Mouse (Mus musculus) liver, embryonic 13.5 days (tissue): ENCODE data around the gene Retreg1. TPM values are rescaled to one million over a fixed set of nuclear protein-coding genes. Genes with fewer than 3 reads are reported as not detected.

Experiments used
- ATAC-seq: fragments of 200-750 bp; cut with Nextera tagmentation; 2 replicates; pipeline ENCODE4 v1.8.0; 2017; ENCODE audit warnings: low read depth, mild to moderate bottlenecking, moderate number of reproducible peaks, moderate library complexity
- DNase-seq: peaks from one replicate; pipeline ENCODE4 v3.0.0; 2022
- H3K27ac ChIP-seq: fragments of 300-500 bp; sonication (generic); 2 replicates; pipeline ENCODE4 v1.5.1; 2015; ENCODE audit warnings: moderate library complexity, mild to moderate bottlenecking, inconsistent platforms
- H3K27me3 ChIP-seq: fragments of 300-500 bp; sonication (generic); 2 replicates; pipeline ENCODE4 v1.6.1; 2015; ENCODE audit warnings: mild to moderate bottlenecking, inconsistent platforms
- H3K36me3 ChIP-seq: fragments of 300-500 bp; sonication (generic); 2 replicates; pipeline ENCODE4 v1.6.1; 2015; ENCODE audit warnings: mild to moderate bottlenecking, inconsistent platforms
- H3K4me1 ChIP-seq: fragments of 300-500 bp; sonication (generic); replicated peaks from 2 replicates; pipeline ENCODE4 v1.6.1; 2015; ENCODE audit warnings: inconsistent platforms
- H3K4me2 ChIP-seq: fragments of 300-500 bp; sonication (generic); 2 replicates; pipeline ENCODE4 v1.6.1; 2015; ENCODE audit warnings: inconsistent platforms, mild to moderate bottlenecking, moderate library complexity
- H3K4me3 ChIP-seq: fragments of 300-500 bp; sonication (generic); replicated peaks from 2 replicates; pipeline ENCODE4 v1.5.1; 2015; ENCODE audit warnings: mild to moderate bottlenecking, inconsistent platforms
- H3K9ac ChIP-seq: fragments of 300-500 bp; sonication (generic); 2 replicates; pipeline ENCODE4 v1.6.1; 2015; ENCODE audit warnings: mild to moderate bottlenecking, inconsistent platforms
- H3K9me3 ChIP-seq: fragments of 300-500 bp; sonication (generic); replicated peaks from 2 replicates; pipeline ENCODE4 v1.6.1; 2016; ENCODE audit warnings: inconsistent platforms
- WGBS: fragments of 180-500 bp; shearing (Covaris S2); methylation state at CpG from one replicate; pipeline ENCODE4 v1.1.7; 2015; ENCODE audit not compliant: insufficient replicate concordance; 5-methylcytosine and 5-hydroxymethylcytosine counted together
- microRNA-seq: library from miRNA; unstranded; fragments of <30 nt; microRNA quantifications from one replicate; pipeline ENCODE4, GENCODE M21; 2016
- polyA plus RNA-seq: library from polyadenylated mRNA; unstranded; fragments of >200 nt; fragmentation: Nextera tagmentation; extraction: Ambion mirVana; gene quantifications from 2 replicates; pipeline ENCODE4 v1.2.1, GENCODE M21; 2015

Retreg1 gene
- polyA plus RNA-seq, 1 experiment from 2014 or later = 1.4 TPM

GRCm38 (mm10) chr15:26022636-26023035, 179.7 kb downstream of the Retreg1 start:
- Histone ChIP-seq H3K4me2 (no peak overlapping the region), H3K27ac (no peak overlapping the region), H3K27me3 (no peaks in the 10 kb centered on the region), H3K9me3 (no peaks in the 10 kb centered on the region), H3K4me1 (no peaks in the 10 kb centered on the region), H3K4me3 (no peak overlapping the region), H3K9ac (no peak overlapping the region), H3K36me3 (no peaks in the 10 kb centered on the region)
- WGBS = 78% methylated on average over 5 of the region's 5 CpGs
- ATAC-seq (no peak), DNase-seq (no peak)

Small RNAs within 50 kb of the gene (microRNA-seq; reads per million reads assigned to microRNA genes)
- not detected for gene Mir7212

Other genes starting within 250 kb of the Retreg1 start
- 3.8 and 4.1 TPM in 2 replicates for gene Myo10, start 220.7 kb upstream of the Retreg1 start, polyA plus RNA-seq
- gene Zfp622, start 141.2 kb downstream of the Retreg1 start, polyA plus RNA-seq = 15.3 and 16.0 TPM in 2 replicates